Mouse (Mus musculus): Measurements from ENCODE around the gene Pik3c2a. TPM values are rescaled to one million over a fixed set of nuclear protein-coding genes. Genes with fewer than 3 reads are reported as not detected.

The Pik3c2a gene
- polyA plus RNA-seq, 1 experiment from 2014 or later: 35.3 TPM

GRCm38 (mm10) chr7:116458985-116459441 is 15.8 kb upstream of the Pik3c2a start:
- Histone ChIP-seq H3K36me3 (ENCODE audit: control insufficient read depth, insufficient read depth, low read length) (no peaks in the 10 kb centered on the region), H3K4me2 (ENCODE audit: low read depth, severe bottlenecking) (no peak overlapping the region), H3K27ac (replicated peaks; ENCODE audit: low read depth, low read length) (no peak overlapping the region), H3K9ac (ENCODE audit: low read length) (no peak overlapping the region), H3K9me3 (ENCODE audit: control insufficient read depth, low read length) (no peaks in the 10 kb centered on the region), H3K27me3 (ENCODE audit: control insufficient read depth, insufficient read depth, low read length) (no peaks in the 10 kb centered on the region), H3K4me3 (ENCODE audit: low read depth, low read length) (no peak overlapping the region), H3K4me1 (ENCODE audit: control insufficient read depth, insufficient read depth, low read length) (no peaks in the 10 kb centered on the region)
- DNase-seq (ENCODE audit: low spot score) (peak; percentile 30), ATAC-seq (ENCODE audit: insufficient number of reproducible peaks, low FRiP score, low TSS enrichment, low read depth) (no peak)
- 46% methylated on average over 3 of the region's 3 CpGs for WGBS

GRCm38 (mm10) chr7:116457391-116457790 is 14.1 kb upstream of the Pik3c2a start:
- WGBS: 85% methylated on average over 6 of the region's 6 CpGs
- no peaks in the 10 kb centered on the region for H3K4me1 ChIP-seq (ENCODE audit: control insufficient read depth, insufficient read depth, low read length)
- no peaks in the 10 kb centered on the region for H3K27me3 ChIP-seq (ENCODE audit: control insufficient read depth, insufficient read depth, low read length)
- no peaks in the 10 kb centered on the region for H3K9me3 ChIP-seq (ENCODE audit: control insufficient read depth, low read length)
- no peak overlapping the region for H3K4me3 ChIP-seq (ENCODE audit: low read depth, low read length)
- DNase-seq (ENCODE audit: low spot score): no peak
- H3K9ac ChIP-seq (ENCODE audit: low read length): no peak overlapping the region
- no peak overlapping the region for H3K4me2 ChIP-seq (ENCODE audit: low read depth, severe bottlenecking)
- H3K27ac ChIP-seq (replicated peaks; ENCODE audit: low read depth, low read length): no peak overlapping the region
- H3K36me3 ChIP-seq (ENCODE audit: control insufficient read depth, insufficient read depth, low read length): no peaks in the 10 kb centered on the region
- no peak for ATAC-seq (ENCODE audit: insufficient number of reproducible peaks, low FRiP score, low TSS enrichment, low read depth)

- no peaks in the 10 kb centered on the region for H3K4me1 ChIP-seq (ENCODE audit: control insufficient read depth, insufficient read depth, low read length)
- no peak overlapping the region for H3K4me2 ChIP-seq (ENCODE audit: low read depth, severe bottlenecking)
- H3K4me3 ChIP-seq (ENCODE audit: low read depth, low read length): no peak overlapping the region
- DNase-seq (ENCODE audit: low spot score) (no peak), ATAC-seq (ENCODE audit: insufficient number of reproducible peaks, low FRiP score, low TSS enrichment, low read depth) (no peak)
- H3K36me3 ChIP-seq (ENCODE audit: control insufficient read depth, insufficient read depth, low read length): no peaks in the 10 kb centered on the region
- no peak overlapping the region for H3K9ac ChIP-seq (ENCODE audit: low read length)
- H3K9me3 ChIP-seq (ENCODE audit: control insufficient read depth, low read length): no peaks in the 10 kb centered on the region
- H3K27me3 ChIP-seq (ENCODE audit: control insufficient read depth, insufficient read depth, low read length): no peaks in the 10 kb centered on the region
- WGBS: 88% methylated on average over 4 of the region's 4 CpGs
- no peak overlapping the region for H3K27ac ChIP-seq (replicated peaks; ENCODE audit: low read depth, low read length)
These were observed 13.7 kb upstream of the Pik3c2a start for GRCm38 (mm10) chr7:116456964-116457363.

GRCm38 (mm10) chr7:116446645-116447044 is 3.4 kb upstream of the Pik3c2a start:
- Histone ChIP-seq H3K36me3 (ENCODE audit: control insufficient read depth, insufficient read depth, low read length) (no peaks in the 10 kb centered on the region), H3K4me2 (ENCODE audit: low read depth, severe bottlenecking) (no peak overlapping the region), H3K4me1 (ENCODE audit: control insufficient read depth, insufficient read depth, low read length) (no peaks in the 10 kb centered on the region), H3K9ac (ENCODE audit: low read length) (no peak overlapping the region), H3K27ac (replicated peaks; ENCODE audit: low read depth, low read length) (no peak overlapping the region), H3K27me3 (ENCODE audit: control insufficient read depth, insufficient read depth, low read length) (no peaks in the 10 kb centered on the region), H3K9me3 (ENCODE audit: control insufficient read depth, low read length) (no peaks in the 10 kb centered on the region), H3K4me3 (ENCODE audit: low read depth, low read length) (no peak overlapping the region)
- ATAC-seq (ENCODE audit: insufficient number of reproducible peaks, low FRiP score, low TSS enrichment, low read depth): no peak
- 86% methylated on average over 3 of the region's 3 CpGs for WGBS
- no peak for DNase-seq (ENCODE audit: low spot score)

- no peaks in the 10 kb centered on the region for H3K36me3 ChIP-seq (ENCODE audit: control insufficient read depth, insufficient read depth, low read length)
- no peaks in the 10 kb centered on the region for H3K27me3 ChIP-seq (ENCODE audit: control insufficient read depth, insufficient read depth, low read length)
- WGBS: 7% methylated on average over 2 of the region's 2 CpGs
- ATAC-seq (ENCODE audit: insufficient number of reproducible peaks, low FRiP score, low TSS enrichment, low read depth): no peak
- peak overlapping the region; percentile 97 for H3K9ac ChIP-seq (ENCODE audit: low read length)
- H3K4me2 ChIP-seq (ENCODE audit: low read depth, severe bottlenecking): peak overlapping the region; percentile 75
- peak; percentile 34 for DNase-seq (ENCODE audit: low spot score)
- H3K9me3 ChIP-seq (ENCODE audit: control insufficient read depth, low read length): no peaks in the 10 kb centered on the region
- H3K27ac ChIP-seq (replicated peaks; ENCODE audit: low read depth, low read length): no peak overlapping the region
- peak overlapping the region; percentile 92 for H3K4me3 ChIP-seq (ENCODE audit: low read depth, low read length)
- H3K4me1 ChIP-seq (ENCODE audit: control insufficient read depth, insufficient read depth, low read length): no peaks in the 10 kb centered on the region
These were observed 1.1 kb upstream of the Pik3c2a start for GRCm38 (mm10) chr7:116444326-116444809.

GRCm38 (mm10) chr7:116443697-116444325 is 562 bp upstream of the Pik3c2a start:
- Histone ChIP-seq H3K27me3 (ENCODE audit: control insufficient read depth, insufficient read depth, low read length) (no peaks in the 10 kb centered on the region), H3K9me3 (ENCODE audit: control insufficient read depth, low read length) (no peaks in the 10 kb centered on the region), H3K4me3 (ENCODE audit: low read depth, low read length) (peak overlapping the region; percentile 92), H3K4me1 (ENCODE audit: control insufficient read depth, insufficient read depth, low read length) (no peaks in the 10 kb centered on the region), H3K27ac (replicated peaks; ENCODE audit: low read depth, low read length) (0 out of 2 replicates have a peak overlapping the region, but pooled peaks have one; percentile 15), H3K36me3 (ENCODE audit: control insufficient read depth, insufficient read depth, low read length) (no peaks in the 10 kb centered on the region), H3K4me2 (ENCODE audit: low read depth, severe bottlenecking) (peak overlapping the region; percentile 75), H3K9ac (ENCODE audit: low read length) (peak overlapping the region; percentile 97)
- under 1% methylated on average over 38 of the region's 38 CpGs for WGBS
- ATAC-seq (ENCODE audit: insufficient number of reproducible peaks, low FRiP score, low TSS enrichment, low read depth) (peak; percentile 39; the same call in 1 of the 2 replicates), DNase-seq (ENCODE audit: low spot score) (no peak)

GRCm38 (mm10) chr7:116442226-116442625 is 1.0 kb downstream of the Pik3c2a start:
- H3K36me3 ChIP-seq (ENCODE audit: control insufficient read depth, insufficient read depth, low read length): 0 out of 2 replicates have a peak, but pooled peaks cover 2% of the 10 kb centered on the region
- WGBS: 10% methylated on average over 7 of the region's 7 CpGs
- H3K4me2 ChIP-seq (ENCODE audit: low read depth, severe bottlenecking): peak overlapping the region; percentile 75
- ATAC-seq (ENCODE audit: insufficient number of reproducible peaks, low FRiP score, low TSS enrichment, low read depth) (no peak), DNase-seq (ENCODE audit: low spot score) (no peak)
- no peaks in the 10 kb centered on the region for H3K9me3 ChIP-seq (ENCODE audit: control insufficient read depth, low read length)
- no peaks in the 10 kb centered on the region for H3K27me3 ChIP-seq (ENCODE audit: control insufficient read depth, insufficient read depth, low read length)
- H3K9ac ChIP-seq (ENCODE audit: low read length): peak overlapping the region; percentile 97; the same call in 1 of the 2 replicates
- peak overlapping the region; percentile 92 for H3K4me3 ChIP-seq (ENCODE audit: low read depth, low read length)
- no peak overlapping the region for H3K27ac ChIP-seq (replicated peaks; ENCODE audit: low read depth, low read length)
- no peaks in the 10 kb centered on the region for H3K4me1 ChIP-seq (ENCODE audit: control insufficient read depth, insufficient read depth, low read length)

- Histone ChIP-seq H3K9ac (ENCODE audit: low read length) (no peak overlapping the region), H3K36me3 (ENCODE audit: control insufficient read depth, insufficient read depth, low read length) (0 out of 2 replicates have a peak, but pooled peaks cover 2% of the 10 kb centered on the region), H3K4me3 (ENCODE audit: low read depth, low read length) (no peak overlapping the region), H3K4me2 (ENCODE audit: low read depth, severe bottlenecking) (no peak overlapping the region), H3K4me1 (ENCODE audit: control insufficient read depth, insufficient read depth, low read length) (no peaks in the 10 kb centered on the region), H3K27me3 (ENCODE audit: control insufficient read depth, insufficient read depth, low read length) (no peaks in the 10 kb centered on the region), H3K27ac (replicated peaks; ENCODE audit: low read depth, low read length) (no peak overlapping the region), H3K9me3 (ENCODE audit: control insufficient read depth, low read length) (no peaks in the 10 kb centered on the region)
- no peak for ATAC-seq (ENCODE audit: insufficient number of reproducible peaks, low FRiP score, low TSS enrichment, low read depth)
- no peak for DNase-seq (ENCODE audit: low spot score)
- WGBS: 85% methylated on average over 1 of the region's 1 CpGs
These were observed 1.9 kb downstream of the Pik3c2a start for GRCm38 (mm10) chr7:116441346-116441745.
